Mouse (Mus musculus): ENCODE data around the gene Hypk.

DNA sequence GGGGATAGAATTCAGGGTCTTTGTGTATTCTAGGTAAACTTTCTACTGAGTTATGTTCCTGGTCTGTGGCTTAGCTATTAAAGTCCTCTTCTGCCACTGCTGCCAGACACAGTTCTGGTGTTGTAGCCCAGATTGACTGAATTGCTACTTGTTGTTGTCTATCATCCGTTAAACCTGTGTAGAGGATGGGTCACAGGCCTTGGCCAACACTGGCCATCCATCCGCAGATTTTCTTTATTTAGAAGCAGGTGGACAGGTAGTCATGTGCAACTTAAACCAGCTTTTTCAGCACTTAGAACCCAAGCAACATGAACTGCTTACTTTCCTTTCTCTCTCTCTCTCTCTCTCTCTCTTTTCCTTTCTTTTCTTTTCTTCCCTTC lies 54.9 kb downstream of the Hypk start:
- no peak for TF ChIP-seq TCF3 (IDR thresholded peaks at IDR 0.05; ENCODE audit: insufficient read length, low read depth)
- TF ChIP-seq POLR2AphosphoS2 (IDR thresholded peaks at IDR 0.05; ENCODE audit: insufficient read length, low read depth): no peak
- TF ChIP-seq POLR2A (IDR thresholded peaks at IDR 0.05; ENCODE audit: insufficient read length, low read depth): no peak

Data from myocyte (in vitro differentiated cells).